Mouse (Mus musculus): Measurements from ENCODE around the gene Rab11fip4.

GRCm38 (mm10) chr11:79566947-79567346 is 24.1 kb upstream of the Rab11fip4 start:
- no peak for TF ChIP-seq CTCF (IDR thresholded peaks at IDR 0.05; ENCODE audit: borderline replicate concordance, insufficient read depth, low read depth, low read length)
- TF ChIP-seq POLR2A (IDR thresholded peaks at IDR 0.05; ENCODE audit: borderline replicate concordance, insufficient read depth, low read length), result no peak
